Mouse (Mus musculus) MEL (cell line): ENCODE measurements at regions not wholly inside any gene's neighbourhood (a gene's known extent, or its start where the extent isn't known, plus 50 kb on each side); places are given as distances from the start of the nearest gene placed in this dataset.

ENCODE experiments used
- DNase-seq: peaks from one replicate; pipeline ENCODE4 v3.0.0; 2011; ENCODE audit warnings: low read depth, low spot score
- H3K27ac ChIP-seq: 2 replicates; pipeline ENCODE4 v1.5.1; 2012; ENCODE audit warnings: low read depth, mild to moderate bottlenecking, control low read depth, low read length, moderate library complexity; ENCODE audit not compliant: control insufficient read depth
- H3K27me3 ChIP-seq, 2 experiments: fragments of 150-350 bp in 1 of 2; sonication (generic) in 1 of 2; 2 replicates each; pipeline ENCODE4 v1.6.1; 2012; ENCODE audit warnings: low read length in 2 of 2, mild to moderate bottlenecking in 2 of 2, improper control_type of control experiment in 1 of 2, moderate library complexity in 1 of 2; ENCODE audit not compliant: insufficient read depth in 2 of 2, control insufficient read depth in 1 of 2
- H3K36me3 ChIP-seq, 2 experiments: 2 replicates each; pipeline ENCODE4 v1.6.1; 2012 to 2014; ENCODE audit warnings: low read length in 2 of 2, improper control_type of control experiment in 1 of 2, inconsistent platforms in 1 of 2, mild to moderate bottlenecking in 1 of 2; ENCODE audit not compliant: insufficient read depth in 2 of 2, control insufficient read depth in 1 of 2
- H3K4me1 ChIP-seq, 2 experiments: fragments of 150-350 bp in 1 of 2; sonication (generic) in 1 of 2; 2 replicates each; pipeline ENCODE4 v1.6.1; 2012; ENCODE audit warnings: low read length in 2 of 2, improper control_type of control experiment in 1 of 2, mild to moderate bottlenecking in 1 of 2; ENCODE audit not compliant: insufficient read depth in 2 of 2, control insufficient read depth in 1 of 2
- H3K4me3 ChIP-seq, 2 experiments: fragments of 150-350 bp in 1 of 2; sonication (generic) in 1 of 2; 2 replicates each; pipeline ENCODE4 v1.5.1; 2012; ENCODE audit warnings: low read depth in 2 of 2, low read length in 2 of 2, mild to moderate bottlenecking in 2 of 2, moderate library complexity in 2 of 2, control low read depth in 1 of 2, improper control_type of control experiment in 1 of 2; ENCODE audit not compliant: control insufficient read depth in 1 of 2, insufficient read depth in 1 of 2
- H3K79me2 ChIP-seq: 2 replicates; pipeline ENCODE4 v1.6.1; 2012; ENCODE audit warnings: mild to moderate bottlenecking, low read length, moderate library complexity; ENCODE audit not compliant: control insufficient read depth, poor library complexity, insufficient read depth
- H3K9ac ChIP-seq: 2 replicates; pipeline ENCODE4 v1.6.1; 2012; ENCODE audit warnings: low read depth, mild to moderate bottlenecking, control low read depth, low read length, moderate library complexity; ENCODE audit not compliant: control insufficient read depth, poor library complexity, severe bottlenecking
- H3K9me3 ChIP-seq: fragments of 150-350 bp; sonication (generic); replicated peaks from 2 replicates; pipeline ENCODE4 v1.6.1; 2012; ENCODE audit warnings: mild to moderate bottlenecking, low read length, improper control_type of control experiment, moderate library complexity; ENCODE audit not compliant: insufficient read depth
- CHD1 ChIP-seq: IDR thresholded peaks from 2 replicates; pipeline ENCODE4 v1.6.1; 2012; ENCODE audit warnings: low read depth, mild to moderate bottlenecking, inconsistent platforms, low read length, improper control_type of control experiment
- CHD2 ChIP-seq: IDR thresholded peaks from 2 replicates; pipeline ENCODE4 v1.6.1; 2011; ENCODE audit warnings: low read length, improper control_type of control experiment
- CTCF ChIP-seq, 3 experiments: IDR thresholded peaks in 2 of 3; conservative IDR thresholded peaks in 1 of 3; 2 replicates each; pipeline ENCODE4 v1.5.1; 2011 to 2012; ENCODE audit warnings: low read length in 3 of 3, low read depth in 2 of 3, mild to moderate bottlenecking in 2 of 3, improper control_type of control experiment in 1 of 3, inconsistent platforms in 1 of 3, mixed read lengths in 1 of 3, moderate library complexity in 1 of 3; ENCODE audit not compliant: control insufficient read depth in 1 of 3, insufficient read depth in 1 of 3, poor library complexity in 1 of 3, severe bottlenecking in 1 of 3
- E2F4 ChIP-seq: IDR thresholded peaks from 2 replicates; pipeline ENCODE4 v1.6.1; 2011; ENCODE audit warnings: low read depth, low read length, improper control_type of control experiment, borderline replicate concordance
- ELF1 ChIP-seq: IDR thresholded peaks from 2 replicates; pipeline ENCODE4 v1.6.1; 2014; ENCODE audit warnings: low read depth, mild to moderate bottlenecking, inconsistent platforms, low read length, improper control_type of control experiment, moderate library complexity
- EP300 ChIP-seq, 2 experiments: IDR thresholded peaks; 2 replicates each; pipeline ENCODE4 v1.6.1; 2011; ENCODE audit warnings: improper control_type of control experiment in 2 of 2, low read length in 2 of 2, low read depth in 1 of 2, mild to moderate bottlenecking in 1 of 2
- ETS1 ChIP-seq: IDR thresholded peaks from 2 replicates; pipeline ENCODE4 v1.6.1; 2012; ENCODE audit warnings: low read depth, mild to moderate bottlenecking, inconsistent platforms, low read length, improper control_type of control experiment, moderate library complexity
- GATA1 ChIP-seq: IDR thresholded peaks from 2 replicates; pipeline ENCODE4 v1.6.1; 2011; ENCODE audit warnings: low read depth, low read length, improper control_type of control experiment
- HCFC1 ChIP-seq: IDR thresholded peaks from 2 replicates; pipeline ENCODE4 v1.6.1; 2012; ENCODE audit warnings: low read depth, mild to moderate bottlenecking, inconsistent platforms, low read length, improper control_type of control experiment, moderate library complexity
- JUND ChIP-seq: IDR thresholded peaks from 2 replicates; pipeline ENCODE4 v1.6.1; 2011; ENCODE audit warnings: low read depth, mild to moderate bottlenecking, improper control_type of control experiment, low read length
- MAFK ChIP-seq: IDR thresholded peaks from 2 replicates; pipeline ENCODE4 v1.6.1; 2011; ENCODE audit warnings: low read depth, mild to moderate bottlenecking, low read length, improper control_type of control experiment, borderline replicate concordance
- MAX ChIP-seq: IDR thresholded peaks from 2 replicates; pipeline ENCODE4 v1.6.1; 2011; ENCODE audit warnings: low read length, improper control_type of control experiment
- MAZ ChIP-seq: IDR thresholded peaks from 2 replicates; pipeline ENCODE4 v1.6.1; 2012; ENCODE audit warnings: low read depth, mild to moderate bottlenecking, inconsistent platforms, low read length, improper control_type of control experiment
- MYB ChIP-seq: IDR thresholded peaks from 2 replicates; pipeline ENCODE4 v1.6.1; 2011; ENCODE audit warnings: mild to moderate bottlenecking, low read depth, low read length, improper control_type of control experiment
- NELFE ChIP-seq: IDR thresholded peaks from 2 replicates; pipeline ENCODE4 v1.6.1; 2011; ENCODE audit warnings: low read depth, low read length, improper control_type of control experiment
- POLR2A ChIP-seq, 2 experiments: IDR thresholded peaks; 2 replicates each; pipeline ENCODE4 v1.6.1; 2011 to 2012; ENCODE audit warnings: low read length in 2 of 2, mild to moderate bottlenecking in 2 of 2, control low read depth in 1 of 2, improper control_type of control experiment in 1 of 2, low read depth in 1 of 2, moderate library complexity in 1 of 2; ENCODE audit not compliant: control insufficient read depth in 1 of 2, insufficient read depth in 1 of 2, poor library complexity in 1 of 2
- POLR2AphosphoS2 ChIP-seq: IDR thresholded peaks from 2 replicates; pipeline ENCODE4 v1.6.1; 2011; ENCODE audit warnings: low read length, improper control_type of control experiment
- POLR2AphosphoS5 ChIP-seq: IDR thresholded peaks from 2 replicates; pipeline ENCODE4 v1.6.1; 2012; ENCODE audit warnings: low read depth, borderline replicate concordance, mild to moderate bottlenecking, inconsistent platforms, low read length, moderate library complexity, mixed read lengths
- RAD21 ChIP-seq: IDR thresholded peaks from 2 replicates; pipeline ENCODE4 v1.6.1; 2011; ENCODE audit warnings: mild to moderate bottlenecking, low read depth, low read length, improper control_type of control experiment
- SMC3 ChIP-seq: IDR thresholded peaks from 2 replicates; pipeline ENCODE4 v1.6.1; 2011; ENCODE audit warnings: low read depth, low read length, improper control_type of control experiment
- TAL1 ChIP-seq: IDR thresholded peaks from 2 replicates; pipeline ENCODE4 v1.6.1; 2012; ENCODE audit warnings: mild to moderate bottlenecking, inconsistent platforms, low read length, moderate library complexity, mixed read lengths
- TBP ChIP-seq: IDR thresholded peaks from 2 replicates; pipeline ENCODE4 v1.8.0; 2011; ENCODE audit warnings: low read depth, low read length, improper control_type of control experiment
- TCF12 ChIP-seq: IDR thresholded peaks from 2 replicates; pipeline ENCODE4 v1.6.1; 2014; ENCODE audit warnings: low read depth, mild to moderate bottlenecking, inconsistent platforms, low read length, improper control_type of control experiment, moderate library complexity
- UBTF ChIP-seq: IDR thresholded peaks from 2 replicates; pipeline ENCODE4 v1.6.1; 2012; ENCODE audit warnings: low read depth, mild to moderate bottlenecking, inconsistent platforms, low read length, improper control_type of control experiment, moderate library complexity, borderline replicate concordance; ENCODE audit not compliant: insufficient read depth
- USF2 ChIP-seq, 2 experiments: IDR thresholded peaks; 2 replicates each; pipeline ENCODE4 v1.6.1; 2011 to 2012; ENCODE audit warnings: improper control_type of control experiment in 2 of 2, low read length in 2 of 2, borderline replicate concordance in 1 of 2, inconsistent platforms in 1 of 2, low read depth in 1 of 2, mild to moderate bottlenecking in 1 of 2; ENCODE audit not compliant: insufficient read depth in 1 of 2
- ZC3H11A ChIP-seq: IDR thresholded peaks from 2 replicates; pipeline ENCODE4 v1.6.1; 2012; ENCODE audit warnings: low read depth, mild to moderate bottlenecking, inconsistent platforms, low read length, improper control_type of control experiment
- ZMIZ1 ChIP-seq: IDR thresholded peaks from 2 replicates; pipeline ENCODE4 v1.6.1; 2012; ENCODE audit warnings: low read depth, mild to moderate bottlenecking, inconsistent platforms, low read length, improper control_type of control experiment, moderate library complexity
- ZNF384 ChIP-seq: IDR thresholded peaks from 2 replicates; pipeline ENCODE4 v1.6.1; 2012; ENCODE audit warnings: low read depth, mild to moderate bottlenecking, inconsistent platforms, low read length, improper control_type of control experiment

GRCm38 (mm10) chr16:42808864-42809263 is 66.8 kb upstream of the Zbtb20 start:
- H3K4me1 ChIP-seq, result no peaks in the 10 kb centered on the region
- H3K4me3 ChIP-seq, result no peak overlapping the region
- H3K9ac ChIP-seq, result no peak overlapping the region
- no peaks in the 10 kb centered on the region for H3K9me3 ChIP-seq
- no peak for DNase-seq
- H3K36me3 ChIP-seq, result no peaks in the 10 kb centered on the region
- H3K27ac ChIP-seq, result no peak overlapping the region
- no peaks in the 10 kb centered on the region for H3K79me2 ChIP-seq
- TF ChIP-seq CHD1, result no peak
- no peak for TF ChIP-seq GATA1
- TF ChIP-seq EP300 (IDR thresholded peaks at IDR 0.05; ENCODE audit: low read depth in 1 of 2, low read length in 2 of 2), result no peak
- no peak for TF ChIP-seq ETS1
- no peak for TF ChIP-seq MAX
- no peak for TF ChIP-seq HCFC1
- TF ChIP-seq E2F4, result no peak
- TF ChIP-seq TAL1, result no peak
- TF ChIP-seq ZC3H11A, result no peak
- no peak for TF ChIP-seq MAZ
- no peak for TF ChIP-seq MAFK
- TF ChIP-seq ZMIZ1, result no peak
- no peak for TF ChIP-seq NELFE
- TF ChIP-seq POLR2AphosphoS5, result no peak
- no peak for TF ChIP-seq JUND
- H3K27me3 ChIP-seq, result no peaks in the 10 kb centered on the region

- H3K79me2 ChIP-seq, result no peaks in the 10 kb centered on the region
- H3K9me3 ChIP-seq, result no peaks in the 10 kb centered on the region
- no peak overlapping the region for H3K27ac ChIP-seq
- no peaks in the 10 kb centered on the region for H3K4me1 ChIP-seq
- no peak overlapping the region for H3K4me3 ChIP-seq
- TF ChIP-seq E2F4 (no peak), UBTF (no peak), MYB (no peak), ELF1 (no peak), EP300 (IDR thresholded peaks at IDR 0.05; ENCODE audit: low read depth in 1 of 2, low read length in 2 of 2) (no peak), TBP (no peak), CTCF (IDR thresholded peaks at IDR 0.05 in 2 of 3, conservative IDR thresholded peaks at IDR 0.05 in 1 of 3; ENCODE audit: control insufficient read depth in 1 of 3, insufficient read depth in 1 of 3, low read depth in 2 of 3, low read length in 3 of 3, poor library complexity in 1 of 3, severe bottlenecking in 1 of 3) (no peak), HCFC1 (no peak), RAD21 (no peak), TAL1 (no peak), CHD2 (no peak), MAZ (no peak), TCF12 (no peak), POLR2AphosphoS2 (no peak), POLR2A (IDR thresholded peaks at IDR 0.05; ENCODE audit: control insufficient read depth in 1 of 2, insufficient read depth in 1 of 2, low read depth in 1 of 2, low read length in 2 of 2, poor library complexity in 1 of 2) (no peak), SMC3 (no peak), USF2 (IDR thresholded peaks at IDR 0.05; ENCODE audit: borderline replicate concordance in 1 of 2, insufficient read depth in 1 of 2, low read depth in 1 of 2, low read length in 2 of 2) (no peak), ZNF384 (no peak)
- TF ChIP-seq, all 39 proteins: peak for 0
- Histone ChIP-seq H3K9ac (no peak overlapping the region), H3K27me3 (no peaks in the 10 kb centered on the region), H3K36me3 (no peaks in the 10 kb centered on the region)
- no peak for DNase-seq
Observed at GRCm38 (mm10) chr16:42807536-42807935, 68.1 kb upstream of the Zbtb20 start.
